Mouse (Mus musculus) hindbrain, embryonic 13.5 days (tissue): ENCODE results near the gene Rnf144b. TPM values are rescaled to one million over a fixed set of nuclear protein-coding genes. Genes with fewer than 3 reads are reported as not detected.

Experiments
- ATAC-seq: fragments of 200-750 bp; cut with Nextera tagmentation; 2 replicates; pipeline ENCODE4 v1.8.0; 2017; ENCODE audit warnings: moderate TSS enrichment; ENCODE audit not compliant: low FRiP score
- H3K27ac ChIP-seq: fragments of 300-500 bp; sonication (generic); 2 replicates; pipeline ENCODE4 v1.5.1; 2015; ENCODE audit warnings: inconsistent platforms, mild to moderate bottlenecking, moderate library complexity
- H3K27me3 ChIP-seq: fragments of 300-500 bp; sonication (generic); 2 replicates; pipeline ENCODE4 v1.6.1; 2015; ENCODE audit warnings: mild to moderate bottlenecking, inconsistent platforms
- H3K36me3 ChIP-seq: fragments of 300-500 bp; sonication (generic); 2 replicates; pipeline ENCODE4 v1.6.1; 2015; ENCODE audit warnings: mild to moderate bottlenecking, inconsistent platforms
- H3K4me1 ChIP-seq: fragments of 300-500 bp; sonication (generic); replicated peaks from 2 replicates; pipeline ENCODE4 v1.6.1; 2015; ENCODE audit warnings: inconsistent platforms
- H3K4me2 ChIP-seq: fragments of 300-500 bp; sonication (generic); 2 replicates; pipeline ENCODE4 v1.6.1; 2015; ENCODE audit warnings: inconsistent platforms, mild to moderate bottlenecking, moderate library complexity
- H3K4me3 ChIP-seq: fragments of 300-500 bp; sonication (generic); 2 replicates; pipeline ENCODE4 v1.5.1; 2015; ENCODE audit warnings: mild to moderate bottlenecking, inconsistent platforms
- H3K9ac ChIP-seq: fragments of 300-500 bp; sonication (generic); 2 replicates; pipeline ENCODE4 v1.6.1; 2015; ENCODE audit warnings: mild to moderate bottlenecking, inconsistent platforms
- H3K9me3 ChIP-seq: fragments of 300-500 bp; sonication (generic); 2 replicates; pipeline ENCODE4 v1.6.1; 2016; ENCODE audit warnings: inconsistent platforms
- WGBS: fragments of 180-500 bp; shearing (Covaris S2); methylation state at CpG from one replicate; pipeline ENCODE4 v1.1.7; 2015; 5-methylcytosine and 5-hydroxymethylcytosine counted together
- polyA plus RNA-seq: library from polyadenylated mRNA; unstranded; fragments of >200 nt; fragmentation: Nextera tagmentation; extraction: Ambion mirVana; gene quantifications from 2 replicates; pipeline ENCODE4 v1.2.1, GENCODE M21; 2015

The Rnf144b gene
- polyA plus RNA-seq, 1 experiment from 2014 or later = 0.55 TPM

GRCm38 (mm10) chr13:47156841-47157240 is 34.4 kb downstream of the Rnf144b start:
- no peaks in the 10 kb centered on the region for H3K9me3 ChIP-seq
- no peak overlapping the region for H3K4me2 ChIP-seq
- no peaks in the 10 kb centered on the region; the same call in 1 of the 2 replicates for H3K4me1 ChIP-seq
- no peak overlapping the region for H3K27ac ChIP-seq
- H3K27me3 ChIP-seq = no peaks in the 10 kb centered on the region
- WGBS = 56% methylated on average over 5 of the region's 5 CpGs
- H3K9ac ChIP-seq = no peak overlapping the region
- H3K36me3 ChIP-seq = no peaks in the 10 kb centered on the region
- no peak overlapping the region for H3K4me3 ChIP-seq
- no peak for ATAC-seq

DNA sequence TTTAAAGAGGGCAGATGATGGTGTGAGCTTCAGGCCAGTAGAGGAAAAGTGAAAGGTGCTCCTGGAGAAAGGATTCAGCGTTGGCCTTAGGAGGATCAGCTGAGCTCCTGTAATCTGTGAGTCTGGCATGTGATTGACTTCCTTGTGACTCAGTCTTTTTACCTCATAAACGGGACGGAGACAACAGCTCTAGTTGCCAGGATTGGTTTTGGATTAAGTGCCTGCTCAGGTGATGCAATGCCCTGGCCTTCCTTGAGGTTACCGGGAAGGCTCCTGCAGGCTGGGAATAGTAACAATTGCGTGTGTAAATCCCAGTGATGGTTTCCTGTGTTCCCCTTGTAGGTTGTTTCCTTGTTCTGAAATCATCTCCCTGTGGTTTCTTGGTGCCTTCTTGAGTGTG is 39.5 kb downstream of the Rnf144b start:
- no peak overlapping the region for H3K27ac ChIP-seq
- 88% methylated on average over 5 of the region's 5 CpGs for WGBS
- no peak overlapping the region for H3K4me3 ChIP-seq
- no peaks in the 10 kb centered on the region; the same call in 1 of the 2 replicates for H3K4me1 ChIP-seq
- H3K27me3 ChIP-seq = no peaks in the 10 kb centered on the region
- no peak overlapping the region for H3K9ac ChIP-seq
- ATAC-seq = no peak
- H3K36me3 ChIP-seq = no peaks in the 10 kb centered on the region
- H3K4me2 ChIP-seq = no peak overlapping the region
- H3K9me3 ChIP-seq = no peaks in the 10 kb centered on the region

GRCm38 (mm10) chr13:47164732-47165131 is 42.3 kb downstream of the Rnf144b start:
- Histone ChIP-seq H3K27ac (no peak overlapping the region), H3K9me3 (no peaks in the 10 kb centered on the region), H3K27me3 (no peaks in the 10 kb centered on the region), H3K4me1 (no peaks in the 10 kb centered on the region), H3K9ac (no peak overlapping the region), H3K4me2 (no peak overlapping the region), H3K4me3 (no peak overlapping the region), H3K36me3 (no peaks in the 10 kb centered on the region)
- WGBS = 85% methylated on average over 5 of the region's 5 CpGs
- no peak for ATAC-seq

- ATAC-seq = no peak
- no peak overlapping the region for H3K27ac ChIP-seq
- H3K36me3 ChIP-seq = no peaks in the 10 kb centered on the region
- no peaks in the 10 kb centered on the region for H3K4me1 ChIP-seq
- 97% methylated on average over 2 of the region's 2 CpGs for WGBS
- H3K9me3 ChIP-seq = no peaks in the 10 kb centered on the region
- H3K9ac ChIP-seq = no peak overlapping the region
- H3K27me3 ChIP-seq = no peaks in the 10 kb centered on the region
- H3K4me2 ChIP-seq = no peak overlapping the region
- no peak overlapping the region for H3K4me3 ChIP-seq
These were observed 42.8 kb downstream of the Rnf144b start for GRCm38 (mm10) chr13:47165261-47165660.

- no peak overlapping the region for H3K4me2 ChIP-seq
- H3K27me3 ChIP-seq = no peaks in the 10 kb centered on the region
- H3K36me3 ChIP-seq = no peaks in the 10 kb centered on the region
- no peak overlapping the region for H3K27ac ChIP-seq
- ATAC-seq = no peak
- WGBS = 61% methylated on average over 11 of the region's 11 CpGs
- H3K4me3 ChIP-seq = no peak overlapping the region
- no peaks in the 10 kb centered on the region for H3K4me1 ChIP-seq
- H3K9me3 ChIP-seq = no peaks in the 10 kb centered on the region
- no peak overlapping the region for H3K9ac ChIP-seq
These were observed 46.0 kb downstream of the Rnf144b start for GRCm38 (mm10) chr13:47168484-47168883.

DNA sequence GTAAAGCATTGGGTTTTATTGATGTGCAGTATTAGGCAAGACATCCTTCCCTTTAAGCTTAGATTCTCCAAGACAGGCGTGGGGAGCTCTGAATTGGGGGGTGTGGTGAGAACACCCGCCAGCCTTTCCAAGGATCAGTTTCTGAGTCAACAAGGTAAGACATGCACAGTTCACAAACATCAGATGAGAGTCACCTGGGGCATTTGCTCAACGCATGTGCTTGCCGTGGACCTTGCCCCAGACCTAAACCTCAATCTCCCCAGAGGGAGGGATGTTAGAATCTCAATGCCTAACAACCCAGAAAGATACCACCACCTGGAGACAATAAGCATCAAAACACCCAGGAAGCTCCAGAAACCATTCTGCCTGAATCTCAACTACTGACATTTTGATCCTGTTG is 47.6 kb downstream of the Rnf144b start:
- H3K27ac ChIP-seq = no peak overlapping the region
- 86% methylated on average over 4 of the region's 4 CpGs for whole genome bisulfite sequencing
- no peak overlapping the region for H3K9ac ChIP-seq
- no peaks in the 10 kb centered on the region for H3K36me3 ChIP-seq
- H3K9me3 ChIP-seq = no peaks in the 10 kb centered on the region
- H3K4me1 ChIP-seq = no peaks in the 10 kb centered on the region
- no peak overlapping the region for H3K4me3 ChIP-seq
- no peak for ATAC-seq
- no peaks in the 10 kb centered on the region for H3K27me3 ChIP-seq
- H3K4me2 ChIP-seq = no peak overlapping the region

DNA sequence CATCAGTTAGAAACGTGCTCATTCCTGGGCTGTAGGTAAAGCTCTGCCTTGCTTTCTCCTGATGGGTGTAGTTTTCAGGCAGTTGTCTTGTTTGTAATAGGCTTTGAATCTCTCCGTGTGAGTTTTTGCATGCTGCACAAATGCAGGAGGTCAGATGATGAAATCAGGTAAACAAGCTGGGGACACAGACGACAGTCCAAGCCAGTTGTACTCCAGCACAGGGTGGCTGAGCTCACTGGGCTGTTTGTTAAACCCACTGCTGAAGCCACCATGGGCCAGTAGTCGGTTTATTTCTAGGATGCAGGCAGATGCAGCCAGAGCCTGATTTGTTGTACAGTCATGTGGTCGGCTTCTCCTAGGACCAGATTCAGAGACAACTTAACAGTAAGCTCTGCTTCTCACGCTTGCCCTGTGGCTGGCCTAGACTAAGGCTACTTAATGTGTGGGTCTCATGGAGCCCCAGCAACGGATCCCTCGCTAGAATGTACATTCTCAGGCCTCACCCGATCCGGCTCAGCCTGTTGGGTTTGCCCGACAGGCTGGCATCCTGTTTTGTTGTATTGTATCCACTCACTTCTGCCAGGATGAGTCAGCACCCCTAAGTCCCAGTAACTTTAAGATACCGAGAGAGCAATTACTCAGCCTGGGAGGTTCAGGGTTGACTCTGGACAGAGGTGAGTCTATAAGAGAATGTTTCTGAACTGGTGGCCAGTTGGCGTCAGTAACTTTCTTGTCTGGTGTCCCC is 48.5 kb downstream of the Rnf144b start:
- Histone ChIP-seq H3K27me3 (no peaks in the 10 kb centered on the region), H3K4me3 (no peak overlapping the region), H3K27ac (no peak overlapping the region), H3K36me3 (no peaks in the 10 kb centered on the region), H3K4me1 (no peaks in the 10 kb centered on the region), H3K9ac (no peak overlapping the region), H3K9me3 (no peaks in the 10 kb centered on the region), H3K4me2 (no peak overlapping the region)
- ATAC-seq = no peak
- WGBS = 82% methylated on average over 13 of the region's 13 CpGs

DNA sequence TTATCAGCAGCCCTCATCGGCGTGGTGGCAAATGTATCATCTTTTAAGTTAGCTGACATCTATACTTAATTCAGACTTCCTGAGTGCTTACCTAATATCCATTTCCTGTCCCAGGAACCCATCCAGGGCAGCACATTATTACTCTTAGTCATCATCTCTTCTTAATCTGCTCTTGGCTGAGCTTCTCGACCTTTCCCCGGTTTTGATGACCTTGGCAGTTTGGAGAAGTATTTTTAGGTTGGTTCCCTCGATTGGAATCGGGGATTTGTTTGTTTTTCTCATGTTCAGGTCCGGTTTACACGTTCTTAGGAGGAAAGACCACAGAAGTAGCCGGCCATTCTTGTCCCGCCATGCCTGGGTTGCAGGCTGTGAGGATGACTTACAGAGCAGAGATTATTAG is 50.4 kb downstream of the Rnf144b start:
- Histone ChIP-seq H3K27me3 (no peaks in the 10 kb centered on the region), H3K4me3 (no peak overlapping the region), H3K9me3 (no peaks in the 10 kb centered on the region), H3K27ac (no peak overlapping the region), H3K9ac (no peak overlapping the region), H3K4me2 (no peak overlapping the region), H3K4me1 (no peaks in the 10 kb centered on the region), H3K36me3 (no peaks in the 10 kb centered on the region)
- ATAC-seq = no peak
- WGBS = 87% methylated on average over 10 of the region's 10 CpGs

DNA sequence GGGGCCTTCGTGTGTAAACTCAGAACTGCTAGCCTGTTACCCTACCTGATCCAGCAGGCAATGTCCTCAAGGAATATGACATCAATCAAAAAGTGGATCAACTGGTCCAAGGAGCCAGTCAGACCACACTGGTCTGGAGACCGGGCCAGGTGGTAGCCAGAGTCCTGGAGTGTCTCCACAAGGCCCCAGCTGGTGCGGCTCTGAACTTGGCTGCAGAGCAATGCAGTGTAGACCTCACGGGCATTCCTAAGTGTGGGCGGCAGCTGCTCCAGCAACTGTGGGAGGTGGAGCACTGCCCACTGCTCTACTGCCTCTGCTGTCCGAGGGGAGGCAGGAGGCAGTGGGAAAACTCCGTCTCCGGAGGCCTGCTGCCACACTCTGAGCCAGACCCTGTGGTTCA is 55.7 kb downstream of the Rnf144b start:
- 80% methylated on average over 8 of the region's 8 CpGs for WGBS
- ATAC-seq = no peak
- Histone ChIP-seq H3K4me3 (no peak overlapping the region), H3K4me2 (no peak overlapping the region), H3K9ac (no peak overlapping the region), H3K27ac (no peak overlapping the region), H3K4me1 (no peaks in the 10 kb centered on the region), H3K36me3 (no peaks in the 10 kb centered on the region), H3K9me3 (no peaks in the 10 kb centered on the region), H3K27me3 (no peaks in the 10 kb centered on the region)

GRCm38 (mm10) chr13:47180776-47181175 is 58.3 kb downstream of the Rnf144b start:
- Histone ChIP-seq H3K4me1 (no peaks in the 10 kb centered on the region), H3K27ac (no peak overlapping the region), H3K27me3 (no peaks in the 10 kb centered on the region), H3K4me3 (no peak overlapping the region), H3K36me3 (no peaks in the 10 kb centered on the region), H3K9me3 (no peaks in the 10 kb centered on the region), H3K4me2 (no peak overlapping the region), H3K9ac (no peak overlapping the region)
- 89% methylated on average over 7 of the region's 7 CpGs for WGBS
- no peak for ATAC-seq

DNA sequence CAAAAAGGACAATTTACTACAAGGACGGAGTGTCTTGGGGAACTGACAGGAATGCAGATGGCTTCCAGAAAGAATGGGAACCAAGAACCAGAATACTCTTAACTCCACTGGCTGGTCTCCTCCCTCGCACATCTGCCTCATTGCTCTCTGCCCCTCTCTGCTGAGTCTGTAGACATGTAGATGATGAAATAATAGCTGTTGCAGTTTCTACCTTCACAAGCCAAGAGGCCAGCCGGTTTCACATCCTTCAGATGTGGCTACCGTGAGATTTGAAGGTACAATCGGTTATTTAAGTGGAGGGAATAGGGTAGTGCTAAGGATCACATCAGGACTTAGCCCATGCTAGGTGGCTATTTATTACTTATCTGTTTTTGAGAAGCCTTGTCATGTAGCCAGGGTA is 59.9 kb downstream of the Rnf144b start:
- no peak for ATAC-seq
- no peaks in the 10 kb centered on the region for H3K27me3 ChIP-seq
- no peak overlapping the region for H3K27ac ChIP-seq
- no peak overlapping the region for H3K9ac ChIP-seq
- WGBS = 89% methylated on average over 5 of the region's 5 CpGs
- H3K4me2 ChIP-seq = no peak overlapping the region
- H3K9me3 ChIP-seq = no peaks in the 10 kb centered on the region
- no peaks in the 10 kb centered on the region for H3K4me1 ChIP-seq
- H3K4me3 ChIP-seq = no peak overlapping the region
- H3K36me3 ChIP-seq = no peaks in the 10 kb centered on the region

GRCm38 (mm10) chr13:47183033-47183730 is 60.7 kb downstream of the Rnf144b start:
- no peak overlapping the region for H3K9ac ChIP-seq
- no peak overlapping the region for H3K4me2 ChIP-seq
- H3K9me3 ChIP-seq = no peaks in the 10 kb centered on the region
- H3K4me1 ChIP-seq = 0 out of 2 replicates have a peak, but pooled peaks cover 3% of the 10 kb centered on the region
- WGBS = 88% methylated on average over 9 of the region's 9 CpGs
- ATAC-seq = no peak
- H3K27me3 ChIP-seq = no peaks in the 10 kb centered on the region
- H3K4me3 ChIP-seq = no peak overlapping the region
- no peak overlapping the region for H3K27ac ChIP-seq
- no peaks in the 10 kb centered on the region for H3K36me3 ChIP-seq

DNA sequence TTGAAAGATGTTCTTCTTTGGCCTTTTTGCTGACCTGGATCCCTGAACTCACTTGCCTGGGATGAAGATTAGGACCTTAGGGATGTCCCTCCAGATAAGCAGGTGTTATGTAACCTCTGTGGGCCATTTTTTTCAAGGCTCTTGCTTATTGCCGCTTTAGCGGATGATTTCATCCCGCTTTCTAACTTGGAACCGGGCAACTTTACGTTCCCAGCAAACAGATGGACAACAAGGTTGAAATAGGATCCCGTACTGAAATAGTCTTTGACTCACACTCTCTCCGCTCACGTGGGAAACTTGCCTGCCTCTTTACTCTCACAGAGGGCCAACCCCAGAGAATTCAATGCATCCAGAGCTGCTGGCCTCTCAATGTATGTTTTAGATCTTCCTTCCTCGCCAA is 61.3 kb downstream of the Rnf144b start:
- Histone ChIP-seq H3K36me3 (no peaks in the 10 kb centered on the region), H3K4me3 (no peak overlapping the region), H3K4me2 (no peak overlapping the region), H3K27me3 (no peaks in the 10 kb centered on the region), H3K4me1 (0 out of 2 replicates have a peak, but pooled peaks cover 5% of the 10 kb centered on the region), H3K9me3 (no peaks in the 10 kb centered on the region), H3K27ac (no peak overlapping the region), H3K9ac (no peak overlapping the region)
- WGBS = 83% methylated on average over 9 of the region's 9 CpGs
- ATAC-seq = no peak
